Comparison of ENCODE assay signal across 22 mouse cellular contexts in the genomic region with DNA sequence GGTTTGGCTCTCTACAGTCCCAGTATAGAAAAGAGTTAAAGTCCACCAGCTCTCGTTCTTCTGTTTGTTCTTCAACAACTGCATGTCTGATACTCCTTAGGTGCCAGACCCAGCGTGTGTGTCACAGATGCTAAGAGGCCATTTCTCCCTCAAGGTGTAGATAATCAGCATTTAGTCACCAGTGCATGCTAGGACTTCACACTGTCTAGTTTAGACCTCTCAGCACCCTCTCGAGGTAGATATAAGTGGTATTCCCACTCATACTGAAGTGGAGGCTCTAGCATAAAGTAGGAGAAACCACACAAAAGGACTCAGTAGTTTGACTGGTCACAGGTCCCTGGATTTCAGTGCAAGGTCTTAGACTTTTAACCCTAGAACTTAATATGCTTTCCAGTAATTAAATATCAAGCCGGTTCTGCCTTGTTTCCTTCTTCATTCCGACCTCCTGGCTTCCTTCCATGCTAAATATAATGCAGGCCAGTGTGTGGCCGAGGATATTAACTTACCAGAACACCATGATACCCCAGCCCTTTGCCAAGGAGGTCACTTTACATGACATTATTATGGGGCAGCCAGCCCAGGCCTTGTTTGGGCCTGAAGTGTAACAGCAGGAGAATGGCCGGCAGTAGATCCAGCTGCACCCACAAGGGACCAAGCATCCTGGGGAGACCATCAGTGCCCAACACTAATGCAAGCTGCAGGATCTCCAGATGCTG. TPM values are rescaled to one million over a fixed set of nuclear protein-coding genes. Genes with fewer than 3 reads are reported as not detected.
DNase-seq lines count a peak whose midpoint lies in the region; ATAC-seq and TF ChIP-seq lines count a peak whose summit lies in the region.
"Had no signal": no experiment of that assay in that cellular context is flagged by ENCODE, and none has a peak within 500 bp of the region (broad histone marks: within the 10 kb centered on the region; RNA-seq: fewer than 3 reads in every experiment).

No protein-coding gene starts in this region.

- ATAC-seq in liver, embryonic 12.5 days = no peak
- ATAC-seq: CD4-positive, CD25-positive, alpha-beta regulatory T cell, adult 4 months; forebrain, postnatal 0 days; hindbrain, postnatal 0 days; liver, postnatal 0 days; midbrain, embryonic 13.5 days had no signal

- H3K79me2 ChIP-seq in liver, adult 2 months (ENCODE audit: control insufficient read depth, insufficient read depth, low read length) = no peaks in the 10 kb centered on the region

- TF ChIP-seq POLR2A in liver, adult 2 months (IDR thresholded peaks at IDR 0.05; ENCODE audit: extremely low read depth, insufficient read depth, low read length) = no peak

- no peak for TF ChIP-seq CTCF in liver, adult 2 months (IDR thresholded peaks at IDR 0.05; ENCODE audit: low read depth, low read length)

- no peak overlapping the region for H3K4me3 ChIP-seq in liver, adult 2 months (ENCODE audit: insufficient read depth, low read depth, low read length)
- H3K4me3 ChIP-seq in liver, embryonic 12.5 days = no peak overlapping the region
- H3K4me3 ChIP-seq: limb, embryonic 13.5 days; midbrain, embryonic 13.5 days; myocyte had no signal

- no peaks in the 10 kb centered on the region for H3K9me3 ChIP-seq in liver, embryonic 12.5 days (replicated peaks)
- H3K9me3 ChIP-seq: limb, embryonic 13.5 days; midbrain, embryonic 13.5 days had no signal

- H3K27me3 ChIP-seq in liver, adult 2 months (ENCODE audit: control insufficient read depth, insufficient read depth, low read length) = no peaks in the 10 kb centered on the region
- no peaks in the 10 kb centered on the region for H3K27me3 ChIP-seq in liver, embryonic 12.5 days (replicated peaks)
- H3K27me3 ChIP-seq: midbrain, embryonic 13.5 days had no signal

- WGBS in liver, adult 2 months = 47% methylated on average over 7 of the region's 7 CpGs
- 61% methylated on average over 7 of the region's 7 CpGs for WGBS in liver, embryonic 12.5 days (ENCODE audit: insufficient replicate concordance)

- H3K27ac ChIP-seq in liver, adult 2 months (replicated peaks; ENCODE audit: insufficient read depth, low read depth, low read length) = no peak overlapping the region
- H3K27ac ChIP-seq in liver, embryonic 12.5 days = no peak overlapping the region
- H3K27ac ChIP-seq: hindbrain, postnatal 0 days; limb, embryonic 13.5 days; midbrain, embryonic 13.5 days; stomach, postnatal 0 days had no signal

- peaks cover 5% of the 10 kb centered on the region for H3K4me1 ChIP-seq in liver, adult 2 months (ENCODE audit: control insufficient read depth, insufficient read depth, low read length)
- no peaks in the 10 kb centered on the region for H3K4me1 ChIP-seq in liver, embryonic 12.5 days

- peak; percentile 39 for DNase-seq in liver, adult 2 months (ENCODE audit: extremely low read depth, low read depth, low spot score)
- peak; percentile 44 for DNase-seq in gastrocnemius, postnatal 25 days
- peak; percentile 47 to 59 for DNase-seq in heart, postnatal 10 days
- DNase-seq in kidney, postnatal 36 days = peak; percentile 6 to 22
- no peak for DNase-seq in adrenal gland, postnatal 36 days
- DNase-seq in left cerebral cortex, postnatal 14 days (ENCODE audit: low spot score in 2 of 2) = no peak
- DNase-seq in right cerebral cortex, postnatal 36 days (ENCODE audit: low spot score in 2 of 2) = no peak
- DNase-seq: adrenal gland, postnatal 25 days; cerebellum, adult 9-11 months; embryo, embryonic 11 days; forebrain, postnatal 0 days; liver, postnatal 0 days; thymus, postnatal 25 days had no signal

- H3K36me3 ChIP-seq in liver, adult 2 months (ENCODE audit: control insufficient read depth, insufficient read depth, low read length) = no peaks in the 10 kb centered on the region
- no peaks in the 10 kb centered on the region for H3K36me3 ChIP-seq in liver, embryonic 12.5 days
- H3K36me3 ChIP-seq: limb, embryonic 13.5 days; midbrain, embryonic 13.5 days had no signal

- H3K9ac ChIP-seq in liver, adult 2 months (ENCODE audit: low read depth, low read length) = no peak overlapping the region
- H3K9ac ChIP-seq in liver, embryonic 12.5 days = no peak overlapping the region
- H3K9ac ChIP-seq: forebrain, postnatal 0 days; limb, embryonic 13.5 days; liver, postnatal 0 days; midbrain, embryonic 13.5 days had no signal

- no peak overlapping the region for H3K4me2 ChIP-seq in liver, embryonic 12.5 days
- H3K4me2 ChIP-seq: limb, embryonic 13.5 days; midbrain, embryonic 13.5 days had no signal

- intact Hi-C loops in heart, postnatal 10 days (cut with DNase I) = no loop called here
- intact Hi-C loops in left cerebral cortex, postnatal 14 days (cut with DNase I) = no loop called here

RNA-seq across cellular contexts. Expression of a gene that starts 22.1 kb away (rescaled TPM):
- total RNA-seq in liver, adult 2 months (2014; rRNA removed) = 0.20 and 0.92 TPM in 2 replicates
- 0.42 and 1.4 TPM in 2 replicates for polyA plus RNA-seq in liver, adult 2 months (2012; rRNA removed)
- polyA plus RNA-seq in liver, embryonic 12.5 days (2016; fragmentation: Nextera tagmentation; extraction: Ambion mirVana) = not detected in 2 replicates
- total RNA-seq in gastrocnemius, postnatal 25 days (2021) = not detected
- total RNA-seq in heart, postnatal 10 days (2021) = under 1 TPM in 1 of 2 experiments, not detected in 1; 0.10 TPM
- total RNA-seq in adrenal gland, postnatal 36 days (2021) = 1 to 10 TPM; 4.0 to 4.5 TPM
- total RNA-seq in left cerebral cortex, postnatal 14 days (2021) = 1 to 10 TPM; 1.2 to 1.6 TPM
- total RNA-seq: hindbrain, postnatal 0 days; neutrophil, adult 5-6 weeks had no signal
- polyA plus RNA-seq: CD4-positive, CD25-positive, alpha-beta regulatory T cell, adult 4 months; gonadal fat pad, adult 2 months had no signal

RNA-seq across cellular contexts. Expression of a gene that starts 38.3 kb away (rescaled TPM):
- 2.2 and 3.0 TPM in 2 replicates for total RNA-seq in liver, adult 2 months (2014; rRNA removed)
- polyA plus RNA-seq in liver, adult 2 months (2012; rRNA removed) = 2.8 and 3.4 TPM in 2 replicates
- polyA plus RNA-seq in liver, embryonic 12.5 days (2016; fragmentation: Nextera tagmentation; extraction: Ambion mirVana) = 4.9 and 6.9 TPM in 2 replicates
- 1 to 10 TPM; 8.0 to 9.4 TPM for total RNA-seq in gastrocnemius, postnatal 25 days (2021)
- total RNA-seq in heart, postnatal 10 days (2021) = 10 to 100 TPM; 12.3 to 14.6 TPM
- total RNA-seq in adrenal gland, postnatal 36 days (2021) = 10 to 100 TPM; 16.9 to 20.7 TPM
- 10 to 100 TPM; 21.4 to 24.4 TPM for total RNA-seq in left cerebral cortex, postnatal 14 days (2021)

Comparison
In these comparisons a context has a peak if more than half of its experiments do, and no peak if none do; other contexts are left out.
1. DNase-seq: peak in liver, adult 2 months (single experiment), gastrocnemius, postnatal 25 days (single experiment), heart, postnatal 10 days (2 of 2) and kidney, postnatal 36 days (2 of 2); none in adrenal gland, postnatal 36 days (0 of 2), left cerebral cortex, postnatal 14 days (0 of 2) and right cerebral cortex, postnatal 36 days (0 of 2).